Mouse (Mus musculus) gastrocnemius, adult 8-10 months (tissue): ENCODE data around the gene Ethe1. TPM values are rescaled to one million over a fixed set of nuclear protein-coding genes. Genes with fewer than 3 reads are reported as not detected.

Source experiments
- DNase-seq, 2 experiments: peaks; one replicate each; pipeline ENCODE4 v3.0.0; 2022; ENCODE audit warnings: low spot score in 2 of 2
- total RNA-seq, 4 experiments: library from RNA; stranded (reverse); gene quantifications; 2 replicates each; pipeline ENCODE4 v1.2.4; 2022

Gene Ethe1
- total RNA-seq, result 10 to 100 TPM; 23.1 to 30.0 (median 24.6) TPM

DNA sequence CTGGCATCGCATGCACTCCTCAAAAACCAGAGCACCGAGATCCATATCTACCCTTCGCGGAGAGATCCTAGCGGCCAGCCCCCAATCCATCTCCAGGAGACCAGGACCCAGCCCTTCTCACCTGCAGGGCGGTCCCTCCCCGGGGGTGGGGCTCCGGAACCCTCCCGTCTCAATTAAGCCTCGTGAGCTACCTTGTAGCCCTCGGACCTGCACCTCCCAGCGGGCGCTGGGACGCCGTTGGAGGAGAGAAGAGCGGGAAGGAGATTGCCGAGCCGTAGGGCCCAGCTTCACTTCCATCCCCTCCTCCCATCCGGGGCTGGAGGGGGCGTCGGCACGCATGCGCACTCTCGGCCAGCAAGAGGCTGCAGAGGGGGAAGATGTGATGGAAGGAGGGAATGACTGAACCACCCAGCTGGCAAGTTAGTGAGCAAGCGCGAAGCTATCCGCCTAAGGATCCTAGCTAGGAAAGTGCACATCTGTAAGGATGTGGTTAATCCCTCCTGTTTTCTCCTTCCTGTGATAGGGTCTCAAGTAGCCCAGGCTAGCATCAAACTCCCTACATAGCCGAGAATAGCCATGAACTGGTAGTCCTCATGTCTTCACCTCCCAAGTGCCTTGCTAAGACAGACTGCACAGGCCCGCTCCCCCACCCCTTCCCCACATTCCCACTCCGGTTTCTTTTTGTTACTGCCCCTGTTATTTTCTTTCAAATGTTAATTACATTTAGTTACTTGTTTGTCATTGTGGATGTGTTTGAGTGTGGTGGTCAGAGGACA lies at the start of gene Ethe1, which contains the start of gene Zfp575:
Gene Ethe1 (plus strand): TSS at position 214 of the 776 bp plus-strand sequence.
Gene Zfp575 (minus strand): TSS at position 312 of the 776 bp plus-strand sequence.
- DNase-seq, result no peak

DNA sequence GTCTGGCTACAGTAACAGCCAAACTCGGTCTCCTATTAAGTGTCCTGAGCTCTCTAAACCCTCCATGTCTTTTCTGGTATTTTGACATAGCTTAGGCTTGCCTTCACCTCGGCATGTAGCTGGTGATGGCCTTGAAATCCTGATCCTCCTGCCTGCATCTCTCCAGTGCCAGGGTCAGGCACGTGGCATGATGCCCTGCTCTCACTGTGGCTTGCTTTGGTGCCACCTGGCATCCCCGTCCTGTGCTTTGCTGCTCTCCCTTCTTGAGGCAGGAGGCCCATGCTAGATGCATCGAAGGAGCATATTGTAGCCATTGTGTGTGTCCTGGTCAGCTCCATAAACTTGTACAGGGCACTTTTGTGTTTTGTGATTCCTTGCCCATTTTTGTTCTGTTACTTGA lies 49.8 kb upstream of the Ethe1 start:
- DNase-seq, result no peak

DNA sequence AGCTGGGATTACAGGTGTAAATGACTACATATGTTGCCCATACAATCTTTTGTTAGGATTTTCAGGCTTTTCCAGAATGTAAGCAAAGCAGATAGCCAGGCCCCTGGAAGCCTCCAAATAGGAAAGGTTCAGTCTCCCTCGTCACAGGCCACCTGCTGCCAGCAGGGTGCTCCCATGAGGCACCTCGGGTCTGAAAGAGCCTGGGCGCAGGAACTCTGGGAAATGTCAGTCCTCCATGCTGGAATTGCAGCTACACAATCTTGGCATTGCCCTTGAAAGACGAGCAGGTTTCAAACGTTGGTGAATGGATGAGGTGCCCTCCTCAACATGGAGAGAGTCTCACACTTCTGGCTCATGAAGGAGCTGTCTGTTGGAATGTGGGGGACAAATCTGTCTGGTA lies 49.2 kb upstream of the Ethe1 start:
- DNase-seq, result no peak

DNA sequence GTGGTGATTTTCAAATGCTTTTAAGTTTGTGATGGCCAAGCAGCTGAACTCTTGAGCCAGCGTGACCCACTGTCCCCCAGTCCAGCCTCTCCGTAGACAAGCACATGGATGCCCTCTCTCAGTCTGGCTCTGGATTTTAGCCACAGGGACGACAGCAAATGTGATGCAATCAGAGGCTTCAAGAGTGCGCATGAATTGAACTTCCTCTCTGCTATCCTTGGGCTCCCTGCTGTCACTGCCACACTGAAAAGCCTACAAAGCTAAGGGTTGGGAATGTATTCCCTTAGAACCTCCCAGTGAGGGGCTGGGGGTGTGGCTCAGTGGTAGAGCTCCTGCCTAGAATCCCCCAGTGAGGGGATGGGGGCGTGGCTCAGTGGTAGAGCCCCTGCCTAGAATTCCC lies 48.6 kb upstream of the Ethe1 start:
- no peak for DNase-seq

DNA sequence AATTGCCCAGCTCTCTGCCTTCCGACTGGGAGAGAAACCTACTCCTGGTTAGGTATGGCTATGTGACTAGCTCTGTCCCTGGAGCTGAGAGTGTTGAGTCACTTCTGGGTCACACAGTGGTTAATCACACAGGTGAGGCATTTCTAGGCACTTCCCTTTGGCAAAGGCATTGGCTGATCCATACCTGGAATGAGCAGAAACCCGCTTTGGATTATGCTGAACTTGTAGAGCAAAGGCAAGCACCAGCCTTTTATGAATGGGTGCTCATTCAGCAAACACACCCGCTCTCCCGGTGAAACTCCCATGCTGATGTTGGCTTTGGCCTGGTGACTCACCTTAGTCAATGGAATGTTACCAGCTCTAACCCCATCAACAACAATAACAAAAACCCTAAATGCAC lies 47.7 kb upstream of the Ethe1 start:
- DNase-seq, result no peak

DNA sequence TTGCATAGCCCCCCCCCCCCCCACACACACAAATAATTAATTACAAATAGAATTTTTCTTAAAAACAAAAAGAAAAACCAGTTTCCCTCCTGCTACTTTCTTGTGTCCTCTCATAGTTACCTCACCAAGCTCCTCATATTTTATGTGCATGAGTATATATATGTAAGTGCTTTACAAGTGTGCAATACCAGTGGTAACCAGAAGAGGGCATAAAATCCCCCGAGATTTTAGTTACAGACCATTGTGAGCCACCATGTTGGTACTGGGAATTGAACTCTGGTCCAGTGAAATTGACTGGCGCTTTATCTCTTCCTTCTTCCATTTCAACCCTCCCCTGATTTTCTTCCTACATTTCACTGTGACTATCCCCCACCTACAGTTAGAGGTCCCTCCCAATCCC lies 42.8 kb upstream of the Ethe1 start:
- no peak for DNase-seq

DNA sequence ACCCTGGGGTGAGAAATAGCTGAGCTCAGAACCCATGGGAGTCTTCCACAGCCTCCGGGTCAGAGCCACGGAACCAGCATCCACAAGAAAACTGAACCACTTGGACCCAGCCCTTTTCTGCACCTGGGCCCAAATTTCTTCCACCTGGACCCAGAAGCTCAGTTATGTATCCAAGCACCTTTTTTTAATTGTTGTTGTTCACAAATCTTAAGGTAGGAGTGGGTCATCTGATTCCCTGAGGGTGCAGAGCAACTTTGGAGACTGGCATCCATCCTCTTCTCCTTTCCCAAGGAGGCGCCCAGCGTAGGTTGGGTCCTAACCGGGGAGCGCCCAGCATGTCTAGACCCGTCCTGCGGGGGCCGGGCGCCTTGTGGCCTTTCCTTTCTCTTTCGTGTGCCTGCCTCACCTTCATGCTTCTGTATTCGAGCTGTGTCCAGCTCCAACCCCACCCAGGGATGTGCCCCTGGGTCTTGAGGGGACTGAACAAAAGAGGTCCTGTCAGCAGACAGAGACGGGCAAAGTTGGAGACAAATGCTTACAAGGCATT lies 41.2 kb upstream of the Ethe1 start, which contains the start of the genes Pinlyp and Xrcc1:
Gene Pinlyp (minus strand): TSS at position 51 of the 547 bp plus-strand sequence.
Gene Xrcc1 (plus strand): TSS at position 222 of the 547 bp plus-strand sequence.
- no peak for DNase-seq

DNA sequence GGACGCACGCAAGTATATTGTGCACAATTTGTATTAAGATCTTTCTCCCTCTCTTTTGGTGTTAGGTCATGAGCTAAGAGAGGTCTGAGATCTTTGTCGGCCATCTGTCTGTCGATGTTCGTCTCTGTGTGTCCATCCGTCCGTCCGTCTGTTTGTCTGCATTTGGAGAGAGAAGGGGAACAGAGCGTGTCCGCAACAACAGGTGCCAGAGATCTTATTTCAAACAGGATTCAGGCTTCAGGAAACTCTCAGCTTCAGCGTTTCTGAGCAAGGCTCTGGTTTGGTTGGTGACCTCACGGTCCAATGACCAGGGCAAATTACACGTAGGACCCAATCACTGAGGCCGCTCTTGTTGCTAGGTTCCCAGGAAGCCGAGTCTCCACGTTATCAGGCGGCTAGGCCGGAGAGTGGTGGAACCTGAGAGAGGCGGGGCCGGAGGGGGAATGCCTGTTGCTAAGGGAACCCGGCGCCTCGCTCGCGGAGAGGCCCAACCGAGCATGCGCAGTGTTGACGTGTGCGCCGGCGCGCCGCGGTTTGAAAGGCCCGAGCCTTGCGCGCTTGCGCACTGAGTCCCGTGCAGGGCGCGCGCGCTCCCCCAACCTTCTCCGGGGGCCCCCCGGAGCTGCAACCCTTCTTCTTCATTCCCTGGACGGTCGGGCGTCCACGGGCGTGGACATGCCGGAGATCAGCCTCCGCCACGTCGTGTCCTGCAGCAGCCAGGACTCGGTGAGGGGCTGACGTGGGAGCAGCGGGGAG lies 40.5 kb upstream of the Ethe1 start:
- DNase-seq, result peak; percentile 98 to 99

DNA sequence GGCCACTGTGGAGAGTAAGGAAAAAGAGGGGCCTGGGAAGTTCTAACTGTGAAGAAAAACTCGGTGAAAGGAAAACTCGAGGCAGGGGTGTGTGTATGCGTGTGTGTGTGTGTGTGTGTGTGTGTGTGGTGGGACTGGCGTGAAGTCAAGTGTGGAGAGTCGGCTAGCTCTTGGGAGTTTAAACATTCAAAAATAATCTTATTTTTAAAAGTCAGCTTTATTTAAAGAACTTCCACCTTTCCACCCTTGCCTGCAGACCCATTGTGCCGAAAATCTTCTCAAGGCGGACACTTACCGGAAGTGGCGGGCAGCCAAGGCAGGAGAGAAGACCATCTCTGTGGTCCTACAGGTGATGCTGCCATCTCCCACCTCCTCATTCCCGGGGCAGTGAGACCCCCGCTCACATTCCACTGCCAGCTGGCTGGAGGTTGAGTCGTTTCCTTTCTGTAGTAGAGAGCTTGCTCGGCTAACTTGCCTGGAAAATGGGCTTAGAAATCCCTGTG lies 39.8 kb upstream of the Ethe1 start:
- no peak for DNase-seq

DNA sequence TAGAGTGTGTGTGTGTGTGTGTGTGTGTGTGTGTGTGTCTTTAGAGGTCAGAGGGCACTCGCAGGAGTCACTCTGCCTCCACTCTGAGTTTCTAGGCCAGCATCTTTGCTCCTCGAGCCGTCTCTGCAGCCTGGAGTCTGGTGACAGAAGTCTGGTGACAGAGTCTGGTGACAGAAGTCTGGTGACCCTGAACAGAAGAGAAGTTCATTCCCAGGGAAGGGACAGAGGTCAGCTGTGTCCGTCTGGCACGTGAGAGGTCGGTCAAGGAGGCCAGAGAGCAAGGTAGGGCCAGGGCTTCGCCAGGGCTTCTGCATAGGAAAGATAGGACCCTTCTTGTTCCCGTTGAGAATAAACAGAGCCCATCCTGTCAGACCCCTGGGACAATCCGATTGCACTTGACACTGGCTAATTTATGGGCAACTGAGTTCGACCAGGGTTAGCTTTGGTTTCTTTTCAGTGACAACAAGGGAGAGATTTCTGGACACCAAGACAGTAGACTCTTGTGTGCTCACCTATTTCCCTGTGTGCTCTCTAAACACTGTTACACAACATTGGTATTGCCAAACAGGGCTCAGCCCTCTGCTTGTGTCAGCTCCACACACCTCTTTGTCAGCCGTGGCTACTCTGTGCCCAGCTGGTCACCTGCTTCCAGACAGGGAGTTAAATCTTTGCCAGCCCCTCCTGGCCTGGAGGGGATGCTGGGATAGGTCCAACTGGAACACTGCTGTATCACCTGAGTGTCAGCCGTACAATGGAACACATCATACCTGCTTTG lies 35.2 kb upstream of the Ethe1 start:
- DNase-seq, result no peak

DNA sequence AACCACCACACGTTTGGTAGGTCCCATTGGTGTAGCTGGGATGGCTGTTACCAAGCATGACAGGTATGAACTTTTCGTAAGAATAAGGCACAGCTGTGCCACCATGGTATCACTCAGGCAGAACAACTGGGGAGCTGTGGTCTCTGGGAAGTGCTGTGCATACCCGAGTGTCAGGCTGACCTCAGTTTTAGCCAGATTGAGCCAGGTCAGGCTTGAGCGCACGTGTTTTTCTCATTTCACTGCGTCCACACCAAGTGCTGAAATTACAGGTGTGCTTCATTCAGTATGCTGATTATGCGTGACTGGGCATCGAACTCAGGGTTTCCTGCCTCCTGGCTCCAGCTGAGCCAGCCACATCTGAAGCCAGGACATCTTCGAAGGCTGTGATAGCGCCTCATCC lies 31.6 kb upstream of the Ethe1 start:
- DNase-seq, result no peak

DNA sequence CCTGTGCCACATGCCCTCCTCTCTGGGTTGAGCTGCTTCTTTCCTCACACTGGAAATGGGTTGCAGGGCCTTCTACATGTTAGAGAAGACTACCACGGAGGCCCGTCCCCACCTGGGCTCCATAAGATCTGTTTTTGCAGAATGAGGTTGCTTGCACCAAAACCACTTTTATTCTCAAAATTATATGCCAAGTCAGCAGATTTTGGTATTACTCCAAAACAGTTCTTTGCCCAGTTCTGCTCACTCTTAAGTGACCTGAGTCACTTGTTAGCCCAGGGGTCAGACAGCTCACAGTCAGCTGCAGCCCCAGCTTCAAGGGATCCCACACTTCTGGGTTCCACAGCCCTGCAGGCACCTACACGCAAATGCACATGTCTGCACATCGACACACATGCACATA lies 25.9 kb upstream of the Ethe1 start:
- DNase-seq, result no peak

DNA sequence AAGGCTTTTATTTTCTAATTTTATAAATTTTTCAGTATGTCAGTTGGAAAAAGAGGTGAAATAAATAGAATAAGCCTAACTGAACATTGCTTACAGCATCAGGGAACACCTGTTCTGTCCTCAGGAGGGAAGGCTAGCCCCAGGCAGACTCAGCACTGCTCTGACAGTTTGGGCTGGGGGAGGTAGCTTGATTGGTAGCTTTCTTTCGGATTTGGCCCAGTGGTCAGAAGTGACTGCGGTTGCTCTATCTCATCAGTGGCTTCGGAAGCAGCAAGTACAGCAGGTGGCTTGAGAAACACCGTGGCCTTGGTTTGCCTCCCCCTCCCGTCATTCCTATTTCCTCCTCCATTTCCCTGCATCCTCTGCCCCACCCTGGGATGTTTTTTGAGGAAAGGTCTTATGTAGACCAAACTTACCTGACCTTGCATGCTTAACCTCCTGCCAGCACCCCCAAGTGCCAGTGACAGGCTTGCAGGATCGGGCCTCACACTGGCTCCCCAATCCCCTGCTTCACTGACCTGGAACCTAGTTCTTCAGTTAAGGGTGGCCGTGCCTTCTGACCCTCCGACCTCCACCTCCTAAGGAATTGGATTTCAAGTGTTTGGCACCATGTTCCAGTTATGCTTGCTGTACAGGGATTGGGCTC lies 24.0 kb upstream of the Ethe1 start:
- DNase-seq, result no peak

DNA sequence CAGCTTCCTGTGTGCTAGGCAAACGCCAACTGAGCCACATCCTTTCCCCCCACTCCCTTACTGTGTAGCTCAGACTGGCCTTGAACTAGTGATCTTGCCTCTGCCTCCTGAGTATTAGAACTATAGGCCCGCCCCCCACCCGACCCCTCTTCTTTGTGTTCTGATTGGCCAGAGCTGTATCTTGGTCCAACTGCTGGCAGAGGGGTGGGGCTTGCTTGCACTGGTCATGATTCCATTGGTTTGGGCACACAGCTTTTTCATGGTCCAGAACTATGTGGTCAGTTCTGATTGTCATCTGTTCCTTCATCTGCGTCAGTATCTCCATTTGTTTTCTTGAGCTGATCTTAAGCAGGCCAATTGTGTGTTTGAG lies 23.5 kb upstream of the Ethe1 start:
- DNase-seq, result no peak

DNA sequence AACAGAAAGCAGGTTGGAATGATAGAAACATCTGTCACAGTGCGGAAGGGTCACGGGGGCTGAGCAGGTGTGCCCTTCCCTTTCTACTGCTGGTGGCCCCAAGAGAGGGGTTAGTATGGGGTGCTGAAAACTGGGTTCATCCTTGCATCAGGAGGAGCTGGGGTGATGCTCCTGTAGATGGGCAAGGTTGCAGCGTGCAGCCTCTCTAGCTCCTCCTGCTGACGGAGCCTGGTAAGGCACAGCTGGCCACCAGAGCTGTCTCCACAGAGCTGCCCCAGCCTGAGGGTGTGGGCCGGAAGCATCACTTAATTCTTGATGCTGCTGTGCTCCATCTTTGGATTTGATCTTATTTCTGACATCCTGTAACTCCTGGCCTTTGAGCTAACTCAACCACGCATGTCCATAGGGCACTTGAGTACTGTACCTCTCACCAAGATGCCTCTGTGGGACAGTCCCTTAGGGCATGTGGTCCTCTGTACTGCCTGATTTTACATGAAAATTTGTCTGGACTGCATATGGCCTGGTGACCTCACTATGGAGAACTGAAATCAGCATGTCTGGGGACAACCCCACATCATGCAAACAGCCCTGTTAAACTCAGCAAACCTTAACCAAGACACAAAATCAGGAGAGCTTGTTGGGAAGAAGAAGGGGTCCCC lies 22.6 kb upstream of the Ethe1 start:
- DNase-seq, result peak; percentile 26 to 51

DNA sequence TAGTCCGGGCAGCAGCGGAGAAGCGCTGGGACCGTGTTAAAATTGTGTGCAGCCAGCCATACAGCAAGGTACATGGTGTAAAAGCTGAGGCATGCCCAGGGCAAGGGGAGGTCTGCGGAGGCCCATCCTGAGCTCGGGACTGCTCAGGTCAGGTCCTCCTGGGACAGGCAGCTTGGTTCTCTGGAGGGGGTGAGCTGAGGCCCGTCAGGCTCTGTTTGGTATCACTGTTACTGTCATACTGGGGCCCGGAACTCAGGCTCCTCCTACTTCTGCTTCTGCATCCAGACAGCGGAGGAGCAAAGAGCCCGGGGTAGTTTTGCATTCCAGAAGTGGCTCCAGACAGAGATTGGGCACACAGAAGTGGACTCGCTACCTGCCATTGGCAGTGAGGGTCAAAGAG lies 21.7 kb upstream of the Ethe1 start:
- DNase-seq, result no peak

DNA sequence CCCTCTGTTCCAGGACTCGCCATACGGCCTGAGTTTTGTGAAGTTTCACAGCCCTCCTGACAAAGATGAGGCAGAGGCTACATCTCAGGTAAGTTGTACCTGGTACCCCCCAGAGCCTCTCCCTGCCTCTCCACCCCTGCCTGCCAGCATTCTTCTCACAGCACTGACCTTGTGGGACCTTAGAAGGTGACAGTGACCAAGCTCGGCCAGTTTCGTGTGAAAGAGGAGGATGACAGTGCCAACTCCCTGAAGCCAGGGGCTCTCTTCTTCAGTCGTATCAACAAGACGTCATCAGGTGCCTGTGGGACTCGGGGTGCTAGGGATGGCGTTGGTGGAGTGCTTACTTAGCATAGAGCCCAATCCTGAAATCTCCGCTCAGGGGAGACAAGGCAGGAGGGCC lies 21.1 kb upstream of the Ethe1 start:
- DNase-seq, result no peak

DNA sequence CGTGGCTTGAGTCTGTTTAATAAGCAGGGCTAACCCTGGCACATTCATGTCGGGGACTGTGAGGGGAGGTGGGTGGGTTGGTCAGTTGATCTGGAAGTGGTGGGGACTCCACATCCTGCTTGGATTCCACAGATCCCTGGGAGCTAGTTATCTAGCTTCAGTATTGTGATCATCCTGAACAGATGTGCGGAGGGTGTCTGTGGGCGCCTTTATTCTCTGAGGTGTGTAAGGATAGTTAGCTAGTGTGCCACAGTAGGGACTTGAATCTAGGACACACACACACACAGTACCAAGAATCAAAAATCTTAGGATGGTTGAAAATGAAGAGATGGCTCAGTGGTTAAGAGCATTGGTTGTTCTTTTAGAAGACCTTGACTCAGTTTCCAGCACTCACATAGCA lies 18.8 kb upstream of the Ethe1 start:
- DNase-seq, result no peak

DNA sequence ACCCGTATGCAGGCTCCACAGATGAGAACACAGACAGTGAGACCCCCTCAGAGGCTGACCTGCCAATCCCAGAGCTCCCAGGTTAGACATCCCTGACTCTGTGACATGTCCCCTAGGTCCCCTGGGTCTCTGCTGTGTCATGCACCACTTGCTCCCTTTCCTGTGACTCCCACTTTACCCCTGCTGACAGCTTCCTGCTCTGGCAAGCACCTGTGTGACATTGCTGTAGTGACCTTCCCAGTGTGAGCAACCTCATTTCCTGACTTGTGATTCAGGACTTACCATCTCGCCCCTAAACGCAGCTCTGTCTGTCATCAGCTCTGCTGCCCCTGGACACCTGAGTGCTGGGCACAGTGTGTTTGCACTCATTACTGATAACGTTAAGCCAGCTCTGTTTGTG lies 16.3 kb upstream of the Ethe1 start:
- DNase-seq, result no peak

DNA sequence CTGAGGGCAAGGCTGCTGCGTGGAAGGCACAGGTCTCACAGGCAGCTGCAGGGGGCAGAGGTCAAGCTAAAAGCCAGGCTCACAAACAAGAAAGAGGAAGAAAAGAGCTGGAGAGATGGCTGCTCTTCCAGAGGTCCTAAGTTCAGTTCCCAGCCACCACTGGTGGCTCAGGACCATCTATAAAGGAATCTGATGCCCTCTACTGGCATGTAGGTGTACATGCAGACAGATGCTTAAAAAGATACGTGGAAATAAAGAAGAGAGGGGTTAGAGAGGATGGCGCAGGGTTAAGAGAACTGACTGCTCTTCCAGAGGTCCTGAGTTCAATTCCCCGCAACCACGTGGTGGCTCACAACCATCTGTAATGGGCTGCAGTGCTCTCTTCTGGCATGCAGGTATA lies 14.9 kb upstream of the Ethe1 start:
- DNase-seq, result no peak
